Mouse (Mus musculus): ENCODE measurements around the gene Pik3r5.
A peak's percentile ranks its signal among the peaks of the same experiment; 100 is the strongest.

Gene Pik3r5

DNA sequence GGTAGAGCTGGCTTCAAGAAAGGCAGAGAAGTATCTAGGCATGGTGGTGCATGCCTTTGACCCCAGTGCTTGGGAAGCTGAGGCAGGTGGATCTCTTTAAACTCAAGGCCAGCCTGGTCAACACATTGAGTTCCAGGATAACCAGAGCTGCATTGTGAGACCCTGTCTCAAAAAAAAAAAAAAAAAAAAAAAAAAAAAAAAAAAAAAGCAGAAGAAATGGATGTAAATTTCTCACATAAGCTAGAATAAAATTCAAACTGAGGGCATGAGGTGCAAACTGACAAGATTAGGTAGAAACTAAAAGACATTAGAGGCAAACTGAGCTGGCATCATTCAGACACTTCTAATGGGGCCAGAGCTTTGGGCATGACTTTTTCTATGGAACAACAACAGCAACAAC lies 50.1 kb downstream of the Pik3r5 start:
- TF ChIP-seq GATA4 (IDR thresholded peaks at IDR 0.05; ENCODE audit: insufficient replicate concordance, low read length), result no peak

- TF ChIP-seq GATA4 (IDR thresholded peaks at IDR 0.05; ENCODE audit: insufficient replicate concordance, low read length), result no peak
Measured at GRCm38 (mm10) chr11:68483213-68483612, 51.3 kb downstream of the Pik3r5 start.

DNA sequence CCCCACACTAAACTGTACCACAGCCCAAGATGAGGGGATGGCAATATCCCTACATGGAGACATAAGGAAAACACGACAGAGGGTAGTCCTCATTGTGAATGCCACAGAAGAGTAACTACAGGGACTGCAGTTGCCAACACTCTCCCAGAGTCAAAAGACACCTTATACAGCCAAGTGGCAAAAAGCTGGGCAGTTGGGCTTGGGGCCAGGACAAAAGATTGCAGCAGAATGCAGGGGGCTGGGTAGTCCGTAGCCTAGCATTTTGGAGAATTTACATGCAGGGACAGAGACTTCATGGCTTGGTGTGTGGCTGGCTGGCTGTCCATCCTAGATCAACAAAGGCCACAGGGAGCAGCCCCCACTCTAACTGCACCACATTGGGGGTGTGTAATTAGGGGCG lies 52.5 kb downstream of the Pik3r5 start:
- TF ChIP-seq GATA4 (IDR thresholded peaks at IDR 0.05; ENCODE audit: insufficient replicate concordance, low read length), result no peak

DNA sequence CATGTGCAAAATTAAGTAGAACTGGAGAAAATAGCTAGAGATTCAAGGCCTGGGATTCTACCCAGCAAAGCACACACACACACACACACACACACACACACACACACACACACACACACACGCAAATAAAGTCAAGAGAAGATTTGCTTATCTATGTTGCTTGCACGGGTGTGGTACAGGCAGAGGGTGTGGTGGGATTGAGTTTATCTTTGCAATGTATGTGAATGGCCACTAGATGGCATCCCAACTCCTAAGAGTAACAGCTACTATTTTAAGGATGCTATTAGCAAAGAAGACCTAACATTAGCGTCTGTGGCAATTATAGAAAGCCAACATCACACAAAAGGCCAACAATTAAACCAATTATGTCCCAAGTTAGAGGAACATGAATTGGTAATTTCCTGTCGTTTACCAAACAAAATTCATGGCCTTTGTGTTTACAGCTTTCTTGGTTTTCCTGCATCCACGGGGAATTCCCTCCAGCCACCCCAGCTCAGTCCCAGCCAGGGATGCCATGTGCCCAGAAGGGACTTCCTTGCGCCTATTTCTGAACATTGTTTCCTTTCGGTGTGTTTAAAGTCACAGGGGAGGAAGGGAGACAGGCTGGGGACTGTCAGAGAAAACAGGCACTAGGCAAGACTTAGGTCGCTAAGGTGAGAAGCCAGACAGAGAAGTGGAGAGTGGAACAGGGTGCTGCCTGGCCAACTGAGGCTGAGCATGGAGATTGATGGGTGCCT lies 53.5 kb downstream of the Pik3r5 start:
- no peak for TF ChIP-seq GATA4 (IDR thresholded peaks at IDR 0.05; ENCODE audit: insufficient replicate concordance, low read length)

GRCm38 (mm10) chr11:68486093-68486492 lies 54.2 kb downstream of the Pik3r5 start:
- TF ChIP-seq GATA4 (IDR thresholded peaks at IDR 0.05; ENCODE audit: insufficient replicate concordance, low read length), result no peak

GRCm38 (mm10) chr11:68487720-68488119 lies 55.8 kb downstream of the Pik3r5 start:
- no peak for TF ChIP-seq GATA4 (IDR thresholded peaks at IDR 0.05; ENCODE audit: insufficient replicate concordance, low read length)

GRCm38 (mm10) chr11:68488256-68488824 lies 56.4 kb downstream of the Pik3r5 start:
- no peak for TF ChIP-seq GATA4 (IDR thresholded peaks at IDR 0.05; ENCODE audit: insufficient replicate concordance, low read length)

DNA sequence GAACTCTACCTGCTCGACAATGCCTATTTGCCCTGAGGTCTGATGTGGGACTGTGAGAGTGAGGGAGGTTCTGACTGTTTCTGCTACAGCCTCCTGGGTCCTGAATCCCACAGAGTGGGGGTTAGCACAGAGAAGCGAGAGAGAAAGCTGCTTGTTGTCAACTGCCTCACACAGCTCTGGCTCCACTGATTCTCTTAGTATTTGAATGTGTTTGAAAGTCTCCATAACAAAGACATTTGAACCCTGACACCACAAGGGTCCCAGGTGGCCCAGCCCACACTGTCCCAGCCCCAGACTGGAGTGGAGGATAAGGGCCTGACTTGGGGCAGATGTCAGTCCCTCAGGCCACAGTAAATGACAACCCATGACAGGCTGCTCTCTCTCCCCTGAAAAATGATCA lies 57.3 kb downstream of the Pik3r5 start:
- no peak for TF ChIP-seq GATA4 (IDR thresholded peaks at IDR 0.05; ENCODE audit: insufficient replicate concordance, low read length)

DNA sequence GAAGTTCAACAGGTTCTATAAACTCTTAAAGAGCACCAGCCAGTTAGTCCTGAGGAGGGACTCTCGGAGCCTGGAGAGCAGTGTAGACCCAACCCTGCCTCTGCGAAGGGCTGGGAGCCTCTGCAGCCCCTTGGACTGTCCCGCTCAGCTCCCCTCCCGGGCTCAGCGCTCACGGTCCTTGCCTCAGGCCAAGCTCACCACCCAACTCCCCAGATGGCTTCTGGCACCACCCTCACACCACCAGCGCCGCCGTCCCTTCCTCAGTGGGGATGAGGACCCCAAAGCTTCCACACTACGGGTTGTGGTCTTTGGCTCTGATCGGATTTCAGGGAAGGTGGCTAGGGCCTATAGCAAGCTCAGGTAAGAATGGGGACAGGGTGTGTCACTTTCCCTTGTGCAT lies 60.7 kb downstream of the Pik3r5 start:
- TF ChIP-seq GATA4 (IDR thresholded peaks at IDR 0.05; ENCODE audit: insufficient replicate concordance, low read length), result no peak

DNA sequence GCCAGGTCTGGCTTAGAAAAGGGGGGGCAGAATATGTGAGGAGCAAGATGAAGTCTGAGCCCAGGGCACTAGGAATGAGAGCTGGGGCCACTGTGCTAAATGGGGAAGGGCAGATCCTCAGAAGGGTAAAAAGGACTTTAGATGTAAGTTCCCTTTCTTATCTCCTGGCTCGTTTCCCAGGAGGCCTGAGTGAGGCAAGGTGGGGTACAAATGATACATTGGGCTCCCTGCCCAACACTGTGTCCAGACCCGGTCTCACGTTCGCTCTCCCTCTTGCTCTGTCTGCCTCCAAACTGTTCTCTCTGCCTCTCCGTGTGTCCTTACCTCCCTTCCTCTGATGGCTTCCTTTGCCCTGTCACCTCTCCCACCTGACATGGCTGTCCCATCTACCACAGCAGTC lies 61.8 kb downstream of the Pik3r5 start:
- no peak for TF ChIP-seq GATA4 (IDR thresholded peaks at IDR 0.05; ENCODE audit: insufficient replicate concordance, low read length)

GRCm38 (mm10) chr11:68497081-68497480 lies 65.2 kb downstream of the Pik3r5 start:
- no peak for TF ChIP-seq GATA4 (IDR thresholded peaks at IDR 0.05; ENCODE audit: insufficient replicate concordance, low read length)

DNA sequence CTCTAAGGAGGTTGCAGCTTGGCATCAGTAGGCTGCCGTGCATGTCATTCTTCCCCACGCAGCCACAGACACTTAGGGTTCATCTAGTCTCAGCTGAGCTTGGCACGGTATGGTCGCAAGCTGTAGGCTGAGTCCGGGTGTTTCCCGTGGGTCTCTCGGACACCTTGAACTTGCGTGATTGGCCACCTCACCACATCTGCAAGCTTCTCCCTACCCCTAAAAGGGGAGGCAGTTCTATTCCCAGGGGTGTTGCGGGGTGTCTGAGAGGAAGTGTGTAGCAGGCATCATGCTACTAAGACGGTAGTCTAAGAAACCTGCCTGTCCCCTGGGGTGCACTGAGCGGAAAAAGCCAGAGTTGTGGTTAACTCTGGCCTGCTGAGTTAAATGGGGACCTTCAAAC lies 66.6 kb downstream of the Pik3r5 start:
- TF ChIP-seq GATA4 (IDR thresholded peaks at IDR 0.05; ENCODE audit: insufficient replicate concordance, low read length), result no peak

- TF ChIP-seq GATA4 (IDR thresholded peaks at IDR 0.05; ENCODE audit: insufficient replicate concordance, low read length), result no peak
Measured at GRCm38 (mm10) chr11:68498999-68499699, 67.2 kb downstream of the Pik3r5 start.

- TF ChIP-seq GATA4 (IDR thresholded peaks at IDR 0.05; ENCODE audit: insufficient replicate concordance, low read length), result peak; percentile 89; the same call in 1 of the 2 replicates
Measured at GRCm38 (mm10) chr11:68500949-68501350, 69.0 kb downstream of the Pik3r5 start.

GRCm38 (mm10) chr11:68502408-68502807 lies 70.5 kb downstream of the Pik3r5 start:
- no peak for TF ChIP-seq GATA4 (IDR thresholded peaks at IDR 0.05; ENCODE audit: insufficient replicate concordance, low read length)
